Mouse (Mus musculus) myocyte (in vitro differentiated cells): Measurements from ENCODE around the gene Lsm2. TPM values are rescaled to one million over a fixed set of nuclear protein-coding genes. Genes with fewer than 3 reads are reported as not detected.

Source experiments
- H3K27me3 ChIP-seq: one replicate; pipeline ENCODE4 v1.6.1; 2011; ENCODE audit not compliant: control insufficient read depth, insufficient read depth, insufficient read length
- H3K36me3 ChIP-seq: one replicate; pipeline ENCODE4 v1.6.1; 2011; ENCODE audit not compliant: control insufficient read depth, insufficient read depth
- H3K4me2 ChIP-seq: one replicate; pipeline ENCODE4 v1.6.1; 2011; ENCODE audit warnings: low read depth, control low read depth
- H3K4me3 ChIP-seq: one replicate; pipeline ENCODE4 v1.5.1; 2011; ENCODE audit warnings: mild to moderate bottlenecking, control low read depth, moderate library complexity
- H3K79me2 ChIP-seq: one replicate; pipeline ENCODE4 v1.6.1; 2011; ENCODE audit not compliant: control insufficient read depth, insufficient read depth
- H3ac ChIP-seq: one replicate; pipeline ENCODE4 v1.6.1; 2011; ENCODE audit not compliant: control insufficient read depth, insufficient read length
- CEBPB ChIP-seq: IDR thresholded peaks from 2 replicates; pipeline ENCODE4 v1.6.1; 2011; ENCODE audit warnings: mild to moderate bottlenecking, moderate library complexity; ENCODE audit not compliant: poor library complexity, insufficient read depth, severe bottlenecking
- E2F4 ChIP-seq: IDR thresholded peaks from one replicate; pipeline ENCODE4 v1.6.1; 2011; ENCODE audit warnings: mild to moderate bottlenecking, control low read depth, moderate library complexity; ENCODE audit not compliant: insufficient read depth
- MAX ChIP-seq: IDR thresholded peaks from one replicate; pipeline ENCODE4 v1.6.1; 2011; ENCODE audit warnings: low read depth, mild to moderate bottlenecking, control low read depth
- MYOD1 ChIP-seq, 3 experiments: IDR thresholded peaks; one replicate each; pipeline ENCODE4 v1.6.1; 2011; ENCODE audit warnings: control low read depth in 2 of 3, low read depth in 2 of 3, mild to moderate bottlenecking in 2 of 3, moderate library complexity in 1 of 3; ENCODE audit not compliant: insufficient read length in 2 of 3, control insufficient read depth in 1 of 3
- MYOG ChIP-seq, 3 experiments: IDR thresholded peaks; one replicate each; pipeline ENCODE4 v1.6.1; 2011; ENCODE audit warnings: control low read depth in 2 of 3, low read depth in 2 of 3, mild to moderate bottlenecking in 2 of 3; ENCODE audit not compliant: insufficient read length in 2 of 3, control insufficient read depth in 1 of 3, insufficient read depth in 1 of 3
- POLR2A ChIP-seq: IDR thresholded peaks from one replicate; pipeline ENCODE4 v1.6.1; 2011; ENCODE audit warnings: low read depth, mild to moderate bottlenecking, control low read depth, moderate library complexity; ENCODE audit not compliant: insufficient read length
- POLR2AphosphoS2 ChIP-seq: IDR thresholded peaks from one replicate; pipeline ENCODE4 v1.6.1; 2011; ENCODE audit warnings: low read depth, control low read depth; ENCODE audit not compliant: insufficient read length
- REST ChIP-seq: IDR thresholded peaks from one replicate; pipeline ENCODE4 v1.6.1; 2011; ENCODE audit warnings: mild to moderate bottlenecking, control low read depth, moderate library complexity; ENCODE audit not compliant: insufficient read depth, insufficient read length
- SRF ChIP-seq: IDR thresholded peaks from one replicate; pipeline ENCODE4 v1.6.1; 2011; ENCODE audit warnings: low read depth; ENCODE audit not compliant: control insufficient read depth, insufficient read length
- TCF12 ChIP-seq: IDR thresholded peaks from one replicate; pipeline ENCODE4 v1.6.1; 2011; ENCODE audit warnings: mild to moderate bottlenecking, control low read depth; ENCODE audit not compliant: poor library complexity, insufficient read depth, severe bottlenecking
- TCF3 ChIP-seq: IDR thresholded peaks from one replicate; pipeline ENCODE4 v1.6.1; 2011; ENCODE audit warnings: low read depth, control low read depth; ENCODE audit not compliant: insufficient read length
- USF1 ChIP-seq: IDR thresholded peaks from one replicate; pipeline ENCODE4 v1.6.1; 2011; ENCODE audit warnings: low read depth, mild to moderate bottlenecking, control low read depth, moderate library complexity
- polyA plus RNA-seq: library from polyadenylated mRNA; unstranded; fragments of >200 nt; fragmentation: generic; extraction: Trizol; gene quantifications from one replicate; pipeline ENCODE4 v1.2.1, GENCODE M21; 2012; ENCODE audit warnings: missing spikeins

The Lsm2 gene
- polyA plus RNA-seq, 1 experiment, result 52.3 TPM

DNA sequence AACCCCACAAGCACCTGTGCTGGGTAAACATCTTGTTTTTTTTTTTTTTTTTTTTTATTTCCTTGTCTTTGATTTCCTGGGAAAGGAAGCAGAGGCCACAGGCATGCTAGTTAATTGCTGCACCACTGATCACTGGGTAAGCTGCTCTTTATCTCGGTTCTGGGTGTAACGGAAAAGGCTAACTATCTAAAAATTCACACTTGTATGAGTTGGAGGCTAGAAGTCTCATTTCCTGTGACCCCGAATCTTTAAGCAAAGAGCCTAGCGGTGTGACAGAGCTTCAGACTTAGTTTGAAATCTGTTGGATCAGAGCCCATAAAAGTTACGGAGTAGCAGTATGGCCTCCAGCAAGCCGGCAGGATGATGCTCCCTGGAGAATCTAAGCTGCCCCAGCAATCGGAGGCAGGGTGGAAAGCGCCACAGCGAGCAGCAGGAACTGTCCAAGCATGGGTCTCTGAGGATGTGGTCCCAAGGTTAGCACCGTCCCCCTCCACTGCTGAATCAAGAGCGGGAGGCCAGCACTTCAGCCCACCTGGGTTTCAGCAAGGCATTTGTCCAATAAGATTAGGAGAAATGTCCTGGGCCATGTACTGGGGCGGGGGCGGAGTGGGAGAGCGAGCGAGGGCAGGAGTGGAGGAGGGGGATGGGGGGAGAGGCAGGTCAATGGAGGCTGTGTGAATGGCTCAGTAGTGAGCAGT lies 40.2 kb upstream of the Lsm2 start:
- Histone ChIP-seq H3K36me3 (no peaks in the 10 kb centered on the region), H3K4me3 (no peak overlapping the region), H3K4me2 (no peak overlapping the region), H3K27me3 (no peaks in the 10 kb centered on the region), H3ac (no peak overlapping the region), H3K79me2 (no peaks in the 10 kb centered on the region)
- TF ChIP-seq SRF (no peak), CEBPB (no peak), POLR2A (no peak), TCF12 (no peak), MAX (no peak), TCF3 (no peak), MYOG (IDR thresholded peaks at IDR 0.05; ENCODE audit: control insufficient read depth in 1 of 3, insufficient read depth in 1 of 3, insufficient read length in 2 of 3, low read depth in 2 of 3) (no peak), USF1 (no peak), E2F4 (no peak), POLR2AphosphoS2 (no peak), MYOD1 (IDR thresholded peaks at IDR 0.05; ENCODE audit: control insufficient read depth in 1 of 3, insufficient read length in 2 of 3, low read depth in 2 of 3) (no peak), REST (no peak)

DNA sequence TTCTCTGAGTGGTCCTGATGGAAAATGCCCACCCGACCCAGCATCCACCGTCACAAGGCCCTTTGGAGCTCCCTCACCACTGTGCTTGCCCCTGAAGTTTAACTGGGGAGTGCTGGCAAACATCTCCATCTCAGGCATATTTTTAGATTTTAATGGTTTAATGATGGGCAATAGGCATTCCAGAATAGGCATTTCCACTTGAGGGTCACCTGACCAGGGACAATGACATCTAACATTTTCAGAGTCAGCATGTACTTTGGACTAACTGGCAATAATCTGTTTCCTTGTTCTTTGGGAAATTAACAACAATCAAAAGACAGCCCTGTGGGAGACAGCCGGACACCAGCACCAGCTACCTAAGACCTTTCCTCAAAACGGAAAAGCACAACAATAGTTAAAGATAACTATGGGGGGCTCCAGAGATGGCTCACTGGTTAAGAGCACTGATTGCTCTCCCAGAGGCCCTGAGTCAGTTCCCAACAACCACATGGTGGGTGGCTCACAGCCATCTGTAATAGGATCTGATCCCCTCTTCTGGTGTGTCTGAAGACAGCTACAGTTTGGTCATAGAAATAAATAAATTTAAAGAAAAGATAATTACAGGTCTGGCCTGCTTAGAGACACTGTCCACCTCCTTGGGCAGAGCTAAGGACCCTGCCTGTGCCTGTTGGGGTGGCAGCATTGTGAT lies 38.4 kb upstream of the Lsm2 start:
- no peaks in the 10 kb centered on the region for H3K27me3 ChIP-seq
- no peak overlapping the region for H3K4me2 ChIP-seq
- H3K4me3 ChIP-seq, result no peak overlapping the region
- H3K36me3 ChIP-seq, result no peaks in the 10 kb centered on the region
- H3ac ChIP-seq, result no peak overlapping the region
- no peak for TF ChIP-seq MYOG (IDR thresholded peaks at IDR 0.05; ENCODE audit: control insufficient read depth in 1 of 3, insufficient read depth in 1 of 3, insufficient read length in 2 of 3, low read depth in 2 of 3)
- TF ChIP-seq TCF12, result no peak
- TF ChIP-seq POLR2AphosphoS2, result no peak
- no peak for TF ChIP-seq MAX
- no peak for TF ChIP-seq POLR2A
- no peak for TF ChIP-seq CEBPB
- no peak for TF ChIP-seq USF1
- no peak for TF ChIP-seq REST
- TF ChIP-seq TCF3, result no peak
- no peaks in the 10 kb centered on the region for H3K79me2 ChIP-seq

- H3K79me2 ChIP-seq, result no peaks in the 10 kb centered on the region
- TF ChIP-seq POLR2A (no peak), TCF12 (no peak), MYOG (IDR thresholded peaks at IDR 0.05; ENCODE audit: control insufficient read depth in 1 of 3, insufficient read depth in 1 of 3, insufficient read length in 2 of 3, low read depth in 2 of 3) (no peak), MAX (no peak), E2F4 (no peak)
- no peaks in the 10 kb centered on the region for H3K36me3 ChIP-seq
- H3ac ChIP-seq, result no peak overlapping the region
- no peaks in the 10 kb centered on the region for H3K27me3 ChIP-seq
- no peak overlapping the region for H3K4me3 ChIP-seq
- no peak overlapping the region for H3K4me2 ChIP-seq
These were observed 37.3 kb upstream of the Lsm2 start for GRCm38 (mm10) chr17:34944362-34944761.

- no peak overlapping the region for H3ac ChIP-seq
- H3K4me2 ChIP-seq, result no peak overlapping the region
- peaks cover 14% of the 10 kb centered on the region for H3K36me3 ChIP-seq
- TF ChIP-seq TCF3, result no peak
- TF ChIP-seq POLR2A, result no peak
- TF ChIP-seq TCF12, result no peak
- TF ChIP-seq SRF, result no peak
- TF ChIP-seq MYOG (IDR thresholded peaks at IDR 0.05; ENCODE audit: control insufficient read depth in 1 of 3, insufficient read depth in 1 of 3, insufficient read length in 2 of 3, low read depth in 2 of 3), result no peak
- TF ChIP-seq MAX, result no peak
- TF ChIP-seq CEBPB, result no peak
- TF ChIP-seq USF1, result no peak
- no peak for TF ChIP-seq POLR2AphosphoS2
- no peak for TF ChIP-seq MYOD1 (IDR thresholded peaks at IDR 0.05; ENCODE audit: control insufficient read depth in 1 of 3, insufficient read length in 2 of 3, low read depth in 2 of 3)
- TF ChIP-seq E2F4, result no peak
- H3K4me3 ChIP-seq, result no peak overlapping the region
- no peaks in the 10 kb centered on the region for H3K27me3 ChIP-seq
- H3K79me2 ChIP-seq, result peaks cover 11% of the 10 kb centered on the region
These were observed 35.0 kb upstream of the Lsm2 start for GRCm38 (mm10) chr17:34946486-34947140.
